Mouse (Mus musculus): ENCODE data around the gene Kcnc2.

The Kcnc2 gene

DNA sequence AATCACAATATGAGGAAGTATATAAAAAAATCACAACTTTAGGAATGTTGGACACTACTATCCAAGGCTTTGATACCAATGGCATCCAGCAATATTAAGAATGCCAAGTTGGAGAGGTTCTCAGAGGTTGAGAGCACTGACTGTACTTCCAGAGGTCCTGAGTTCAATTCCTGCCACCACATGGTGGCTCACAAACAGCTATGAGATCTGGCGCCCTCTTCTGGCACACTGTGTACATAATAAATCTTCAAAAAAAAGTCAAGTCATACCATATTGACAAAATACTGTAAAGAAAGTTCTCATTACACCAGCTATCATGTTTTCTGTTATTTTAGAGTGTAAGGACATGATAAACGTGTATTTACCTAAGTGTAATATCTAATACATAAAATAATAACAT lies 126.3 kb downstream of the Kcnc2 start:
- no peak for DNase-seq

DNA sequence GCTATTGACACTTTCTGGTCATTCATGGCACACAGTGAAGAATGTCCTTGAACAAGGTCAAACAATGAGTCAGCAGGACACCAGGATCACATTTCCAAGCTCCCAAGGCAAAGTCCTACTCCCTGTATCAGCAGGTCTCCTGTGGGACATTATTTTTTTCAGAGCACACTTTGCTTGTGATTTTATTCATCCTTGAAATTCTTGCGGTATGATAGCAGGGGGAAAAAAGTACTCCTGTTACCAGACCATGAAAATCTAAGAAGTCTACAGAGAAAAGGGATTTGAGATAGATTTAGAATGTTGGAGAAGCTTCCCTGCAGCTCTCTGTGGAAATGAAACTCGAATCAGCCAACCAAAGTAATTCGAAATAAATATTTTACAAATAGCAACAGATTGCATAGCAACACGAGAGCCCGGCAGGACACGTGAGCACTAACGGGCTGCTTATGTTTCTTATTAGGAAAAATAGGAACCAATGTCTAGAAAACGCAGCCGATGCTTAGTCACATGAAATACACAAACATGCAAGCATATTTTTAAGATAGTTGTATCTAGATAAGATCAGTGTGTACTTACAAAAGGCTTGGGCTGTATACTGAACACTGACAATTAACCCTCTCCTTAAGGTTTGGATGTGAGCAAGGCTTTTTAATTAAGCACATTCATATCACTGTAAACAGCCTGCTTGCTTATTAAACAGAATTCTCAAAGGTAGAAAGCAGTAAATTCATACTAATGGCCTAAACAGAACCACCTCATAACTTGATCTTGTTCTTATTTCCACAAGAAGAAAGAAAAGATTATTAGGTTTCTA lies 129.9 kb downstream of the Kcnc2 start:
- DNase-seq = no peak

DNA sequence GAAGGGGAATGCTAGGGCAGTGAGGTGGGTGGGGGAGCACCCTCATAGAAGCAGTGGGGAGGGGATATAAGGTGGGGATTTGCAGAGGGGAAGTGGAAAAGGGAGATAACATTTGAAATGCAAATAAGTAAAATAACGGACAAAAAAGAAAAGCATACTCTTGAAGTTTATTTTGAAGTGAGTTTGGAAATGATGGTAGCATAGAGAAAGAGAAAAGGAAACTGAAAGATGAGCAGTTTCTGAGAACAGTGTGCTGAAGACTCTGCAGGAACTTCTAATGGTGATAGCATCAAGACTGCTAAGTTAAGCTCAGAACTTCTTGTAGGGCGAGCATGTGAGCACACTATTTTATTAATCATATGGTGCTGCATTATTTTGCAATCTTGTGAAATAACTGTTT lies 138.6 kb downstream of the Kcnc2 start:
- DNase-seq = no peak

DNA sequence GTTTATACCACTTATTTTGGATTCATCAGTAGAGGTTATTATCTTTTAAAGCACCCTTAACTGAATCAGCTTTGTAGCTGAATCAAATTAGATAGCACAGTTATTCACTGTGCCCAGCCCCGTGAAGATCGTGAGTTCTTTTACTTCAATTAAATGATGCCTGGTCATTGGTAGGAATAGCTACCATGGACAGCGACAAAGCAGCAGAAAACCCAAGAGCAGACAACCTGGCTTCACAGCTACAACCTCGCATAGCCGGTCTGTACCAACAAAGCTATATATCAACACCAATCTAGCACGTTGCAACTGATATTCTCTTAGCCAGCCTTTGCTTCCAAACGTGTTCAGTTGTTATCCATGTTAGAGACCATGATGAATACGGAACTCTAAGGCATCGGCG lies 152.4 kb downstream of the Kcnc2 start:
- no peak for DNase-seq

DNA sequence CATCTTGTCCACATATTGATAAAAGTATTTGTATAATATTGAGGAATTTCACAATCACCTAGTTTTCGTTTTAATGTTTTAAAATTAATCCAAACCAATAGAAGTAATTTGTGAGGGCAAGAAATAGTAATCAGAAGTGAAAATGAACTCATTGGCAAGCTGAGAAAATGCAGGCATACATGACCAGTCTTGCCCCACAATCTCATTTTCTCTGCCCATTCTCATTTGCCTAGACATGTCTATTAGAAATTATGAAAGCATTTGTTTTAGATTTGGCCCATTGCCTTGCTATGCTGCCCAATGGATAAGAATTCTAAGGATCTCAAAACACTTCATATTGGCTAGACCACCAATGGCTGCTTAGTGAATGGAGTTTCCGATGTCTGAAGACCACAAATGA lies 166.0 kb downstream of the Kcnc2 start:
- no peak for DNase-seq

DNA sequence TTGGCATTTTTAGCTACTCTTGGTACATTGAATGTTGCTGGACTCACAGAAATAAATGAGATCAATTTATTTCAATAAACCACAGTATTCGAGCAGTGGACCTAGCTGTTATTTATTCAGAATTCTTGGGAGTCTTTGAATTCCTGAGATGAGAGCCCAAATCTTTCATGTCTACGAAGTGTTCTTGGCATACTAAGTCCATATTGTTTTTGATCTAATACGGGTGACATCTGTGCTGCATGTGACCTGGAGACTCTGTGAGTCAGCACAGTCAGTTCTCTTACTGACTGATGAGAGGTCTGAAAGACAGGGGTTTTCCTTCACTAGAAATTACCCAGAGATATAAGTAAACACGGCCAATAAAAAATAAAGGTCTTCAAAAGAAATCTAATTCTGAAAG lies 173.7 kb downstream of the Kcnc2 start:
- no peak for DNase-seq

DNA sequence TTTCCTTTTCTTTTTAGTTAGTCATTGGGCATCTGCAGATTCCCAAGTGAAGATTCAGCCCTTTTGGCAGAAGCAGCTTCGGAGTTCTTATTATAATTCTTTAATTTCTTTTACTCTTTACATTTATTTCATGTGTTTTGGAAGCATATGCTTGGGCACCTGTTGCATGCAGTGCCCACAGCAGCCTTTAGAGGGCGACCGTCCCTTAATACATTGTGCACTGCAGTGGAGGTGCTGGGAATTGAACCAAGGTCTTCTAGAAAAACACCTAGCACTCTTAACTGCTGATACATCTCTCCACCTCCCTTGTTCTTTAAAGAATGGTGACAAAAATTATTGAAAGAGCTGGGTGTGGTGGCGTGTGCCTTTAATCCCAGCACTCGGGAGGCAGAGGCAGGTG lies 180.0 kb downstream of the Kcnc2 start:
- no peak for DNase-seq

DNA sequence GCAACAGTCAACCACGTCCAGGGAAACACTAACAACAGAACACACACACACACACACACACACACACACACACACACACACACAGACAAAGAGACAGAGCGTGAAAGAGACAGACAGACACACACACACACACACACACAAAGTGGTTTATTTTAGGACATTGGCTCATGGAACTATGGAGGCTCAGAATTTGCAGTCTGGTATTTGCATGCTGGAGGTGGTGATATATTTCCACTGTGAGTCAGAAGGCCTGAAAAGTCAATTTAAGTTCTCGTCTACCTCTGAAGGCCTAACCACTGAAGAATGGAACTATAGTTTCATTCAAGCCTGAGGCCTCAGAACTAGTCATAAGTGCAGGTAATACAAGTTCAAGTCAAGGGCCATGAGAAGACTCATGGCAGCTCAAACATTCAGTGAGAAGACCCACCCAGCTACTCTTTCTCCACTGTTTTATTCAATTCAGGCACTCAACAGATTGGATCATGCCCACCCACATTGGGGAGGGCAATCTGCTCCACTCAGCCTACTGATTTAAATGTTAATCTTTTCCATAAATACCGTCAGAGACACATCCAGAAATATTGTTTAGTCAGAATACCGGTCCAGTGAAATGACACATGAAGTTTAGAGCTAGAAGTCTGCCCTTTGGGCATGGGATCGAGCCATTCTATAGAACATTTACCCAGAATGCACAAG lies 197.9 kb downstream of the Kcnc2 start:
- DNase-seq = no peak

DNA sequence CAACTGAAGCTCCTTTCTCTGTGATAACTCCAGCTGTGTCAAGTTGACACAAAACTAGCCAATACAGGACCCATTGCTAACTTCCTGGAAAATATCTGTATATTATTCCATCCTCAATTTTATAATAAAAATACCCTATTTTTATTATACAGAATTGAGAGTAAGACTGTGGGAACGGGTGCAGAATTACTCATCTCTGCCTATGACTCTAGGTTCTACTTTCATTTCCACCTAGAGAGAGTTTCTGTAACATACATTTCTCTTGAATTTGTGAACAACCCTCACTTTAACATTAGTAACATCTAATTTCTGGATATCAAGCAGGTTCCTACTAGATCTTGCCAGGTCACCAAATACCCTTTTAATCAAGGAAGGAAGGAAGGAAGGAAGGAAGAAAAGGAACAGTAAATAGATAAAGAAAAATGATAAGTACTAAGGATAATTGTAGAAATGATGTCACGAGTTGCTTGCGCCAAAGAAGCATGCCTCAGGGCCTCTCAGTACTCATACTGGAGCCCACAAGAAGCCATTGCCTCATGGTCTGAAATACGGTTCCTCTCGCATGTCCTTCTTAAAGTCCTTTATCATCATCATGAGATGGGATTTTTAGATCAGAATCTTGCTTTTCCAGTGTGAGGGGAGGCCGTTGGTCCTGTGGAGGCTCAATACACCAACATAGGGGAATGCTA lies 203.3 kb downstream of the Kcnc2 start:
- no peak for DNase-seq

DNA sequence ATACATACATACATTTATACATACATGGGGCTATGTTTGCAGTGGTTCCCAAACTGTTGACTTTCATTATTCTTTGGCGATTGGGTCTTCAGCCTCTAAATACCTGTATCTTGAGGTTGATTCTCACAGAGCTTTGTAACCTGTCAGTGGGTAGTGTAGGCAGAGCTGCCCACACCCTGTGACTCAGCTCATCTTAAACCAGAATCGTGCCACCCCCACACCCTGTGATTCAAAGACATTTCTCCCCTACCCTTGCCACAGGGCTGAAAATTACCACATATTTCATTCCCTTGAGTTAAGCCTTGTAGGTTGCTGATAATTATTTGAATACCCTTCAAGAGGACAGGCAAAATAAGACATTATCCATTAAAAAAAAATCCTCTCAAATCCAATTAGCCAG lies 210.5 kb downstream of the Kcnc2 start:
- no peak for DNase-seq

DNA sequence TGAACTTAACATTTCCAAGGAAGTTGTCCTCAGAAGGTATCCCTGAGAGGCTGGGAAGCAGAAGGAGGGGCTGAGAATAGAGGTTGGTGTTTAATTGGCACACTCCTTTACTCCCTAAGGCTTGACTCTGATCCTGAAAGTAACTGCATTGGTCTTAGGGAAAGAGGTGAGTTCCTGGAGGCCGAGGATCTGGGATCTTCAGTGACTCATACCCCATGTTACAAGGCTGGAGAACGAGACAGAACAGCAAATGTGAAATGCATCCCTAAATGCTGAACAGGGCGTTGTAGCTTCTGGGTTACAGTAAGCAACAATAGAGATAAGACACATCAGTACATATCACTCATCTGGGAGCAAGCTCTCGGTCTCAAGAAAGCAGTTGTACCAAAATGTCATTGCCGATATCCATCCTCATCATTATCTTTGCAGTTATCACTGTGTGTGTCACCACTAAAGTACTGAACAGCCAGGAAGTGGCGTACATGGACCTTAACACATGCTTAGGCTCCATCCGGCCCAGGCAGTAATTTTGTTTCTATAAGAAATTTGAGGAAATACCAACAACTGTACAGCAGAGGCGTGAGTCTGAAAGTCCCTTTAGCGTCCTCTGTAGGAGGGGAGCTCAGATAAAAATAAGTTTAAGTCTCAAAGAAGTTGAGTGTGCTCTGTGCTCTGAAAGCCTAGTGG lies 211.1 kb downstream of the Kcnc2 start:
- DNase-seq = no peak

DNA sequence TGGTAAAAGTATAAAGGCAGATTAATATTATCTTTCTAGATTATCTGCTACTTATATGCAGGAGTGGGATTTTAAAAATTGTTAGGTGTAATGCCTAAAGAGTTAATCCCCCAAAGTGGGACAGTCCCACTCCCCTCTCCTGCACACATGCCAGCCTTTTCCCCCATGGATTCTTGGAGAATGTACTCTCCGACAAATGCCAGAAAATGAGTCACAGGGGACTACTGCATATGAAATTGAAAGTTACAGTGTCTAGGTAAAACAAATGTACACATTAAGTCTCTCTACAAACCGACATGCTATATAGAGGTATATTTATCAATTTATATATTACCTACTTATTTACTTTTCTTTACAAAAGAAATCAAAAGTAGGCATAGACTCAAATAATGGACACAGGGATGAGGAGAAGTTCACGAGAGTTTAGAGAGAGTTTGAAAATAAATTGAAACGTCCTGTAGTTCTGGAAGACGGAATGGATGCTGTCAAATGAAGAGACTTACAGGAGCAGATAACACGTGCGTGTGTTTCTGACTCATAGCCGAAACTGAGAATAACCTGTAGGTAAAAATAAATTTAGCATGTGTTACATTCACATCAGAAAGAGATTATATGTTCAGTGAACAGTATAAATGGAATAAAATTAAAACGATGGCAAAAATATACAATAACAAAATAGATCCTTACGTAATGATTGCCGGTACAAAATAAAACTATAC lies 213.6 kb downstream of the Kcnc2 start:
- DNase-seq = no peak

DNA sequence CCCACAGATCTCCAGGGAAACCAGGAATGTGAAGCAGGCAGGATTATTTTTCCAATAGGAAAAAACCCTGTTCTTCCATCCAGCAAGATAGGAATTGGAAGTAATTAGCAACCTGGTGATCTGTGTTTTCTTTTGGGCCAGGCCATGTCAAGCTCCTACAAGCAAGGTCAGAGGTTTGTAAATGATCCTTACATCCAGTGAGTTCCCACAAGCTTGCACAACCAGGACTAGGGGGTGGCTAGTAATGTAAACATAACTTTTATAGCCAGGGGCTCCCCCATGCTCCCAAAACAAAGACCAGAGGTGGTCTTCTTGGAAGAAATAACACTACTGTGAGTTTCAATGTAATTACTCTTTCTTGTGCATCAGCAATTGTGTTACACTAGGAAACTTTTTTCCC lies 214.9 kb downstream of the Kcnc2 start:
- no peak for DNase-seq

DNA sequence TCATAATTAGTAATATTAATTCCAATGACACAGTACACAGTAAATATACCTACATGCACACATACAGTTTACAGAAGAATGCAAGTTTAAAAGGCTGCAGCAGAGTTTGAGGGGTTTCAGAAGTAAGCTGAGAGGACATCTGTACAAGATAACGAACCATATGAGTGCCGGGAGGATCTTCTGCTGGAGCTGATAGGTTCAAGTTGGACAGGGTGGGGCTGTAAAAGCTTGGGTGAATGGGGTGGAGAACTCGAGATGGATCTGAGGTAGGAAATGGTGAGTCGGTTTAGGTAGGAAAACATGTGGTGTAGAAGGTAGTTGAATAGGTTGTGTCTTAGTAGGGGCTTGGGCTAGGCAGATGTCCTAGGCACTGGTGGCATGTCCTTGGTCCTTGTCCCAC lies 217.8 kb downstream of the Kcnc2 start:
- no peak for DNase-seq

Data from cerebellum, adult 9-10 months (tissue).